Mouse (Mus musculus) forebrain, embryonic 12.5 days (tissue): ENCODE measurements at regions not wholly inside any gene's neighbourhood (a gene's known extent, or its start where the extent isn't known, plus 50 kb on each side); places are given as distances from the start of the nearest gene placed in this dataset.
A peak's percentile ranks its signal among the peaks of the same experiment; 100 is the strongest.
"Not testable (repeated sequence)": the region's sequence is repeated elsewhere in the genome, so short reads cannot be mapped to it uniquely, and the experiment has no call there.

Experiments used
- ATAC-seq: fragments of 200-750 bp; cut with Nextera tagmentation; 2 replicates; pipeline ENCODE4 v1.8.0; 2017; ENCODE audit warnings: moderate TSS enrichment; ENCODE audit not compliant: low FRiP score
- H3K27ac ChIP-seq: fragments of 300-500 bp; sonication (generic); 2 replicates; pipeline ENCODE4 v1.5.1; 2016; ENCODE audit warnings: mild to moderate bottlenecking
- H3K27me3 ChIP-seq: fragments of 300-500 bp; sonication (generic); 2 replicates; pipeline ENCODE4 v1.6.1; 2016; ENCODE audit warnings: mild to moderate bottlenecking
- H3K36me3 ChIP-seq: fragments of 300-500 bp; sonication (generic); replicated peaks from 2 replicates; pipeline ENCODE4 v1.6.1; 2016; ENCODE audit warnings: mild to moderate bottlenecking
- H3K4me1 ChIP-seq: fragments of 300-500 bp; sonication (generic); 2 replicates; pipeline ENCODE4 v1.6.1; 2016
- H3K4me2 ChIP-seq: fragments of 300-500 bp; sonication (generic); 2 replicates; pipeline ENCODE4 v1.6.1; 2016; ENCODE audit warnings: mild to moderate bottlenecking, moderate library complexity
- H3K4me3 ChIP-seq: fragments of 300-500 bp; sonication (generic); replicated peaks from 2 replicates; pipeline ENCODE4 v1.5.1; 2016; ENCODE audit warnings: mild to moderate bottlenecking
- H3K9ac ChIP-seq: fragments of 300-500 bp; sonication (generic); 2 replicates; pipeline ENCODE4 v1.6.1; 2016; ENCODE audit warnings: mild to moderate bottlenecking
- H3K9me3 ChIP-seq: fragments of 300-500 bp; sonication (generic); 2 replicates; pipeline ENCODE4 v1.6.1; 2016
- WGBS: fragments of 180-500 bp; shearing (Covaris S2); methylation state at CpG from one replicate; pipeline ENCODE4 v1.1.7; 2016; 5-methylcytosine and 5-hydroxymethylcytosine counted together

GRCm38 (mm10) chr17:60268846-60269245, 1255.7 kb upstream of the Nudt12 start:
- no peaks in the 10 kb centered on the region; the same call in 1 of the 2 replicates for H3K4me1 ChIP-seq
- H3K9ac ChIP-seq, result no peak overlapping the region
- no peak overlapping the region for H3K4me3 ChIP-seq
- no peak overlapping the region for H3K4me2 ChIP-seq
- no peaks in the 10 kb centered on the region for H3K9me3 ChIP-seq
- no peaks in the 10 kb centered on the region for H3K36me3 ChIP-seq
- no peak for ATAC-seq
- no peak overlapping the region for H3K27ac ChIP-seq
- 63% methylated on average over 1 of the region's 1 CpGs for WGBS
- no peaks in the 10 kb centered on the region for H3K27me3 ChIP-seq

- Histone ChIP-seq H3K27ac (no peak overlapping the region), H3K9me3 (no peaks in the 10 kb centered on the region), H3K4me3 (no peak overlapping the region), H3K27me3 (no peaks in the 10 kb centered on the region), H3K4me2 (no peak overlapping the region), H3K36me3 (no peaks in the 10 kb centered on the region), H3K9ac (no peak overlapping the region), H3K4me1 (no peaks in the 10 kb centered on the region; the same call in 1 of the 2 replicates)
- peak; percentile 82 for ATAC-seq
- 31% methylated on average over 12 of the region's 12 CpGs for WGBS
These were observed 1254.4 kb upstream of the Nudt12 start for GRCm38 (mm10) chr17:60267247-60268216.

GRCm38 (mm10) chr17:60255338-60255737, 1242.2 kb upstream of the Nudt12 start:
- not testable (repeated sequence) for H3K27me3 ChIP-seq, H3K9ac ChIP-seq, H3K27ac ChIP-seq, H3K4me3 ChIP-seq, H3K4me2 ChIP-seq, H3K36me3 ChIP-seq, H3K9me3 ChIP-seq, ATAC-seq, H3K4me1 ChIP-seq

- no peak overlapping the region for H3K4me3 ChIP-seq
- no peak for ATAC-seq
- no peaks in the 10 kb centered on the region for H3K36me3 ChIP-seq
- 91% methylated on average over 1 of the region's 1 CpGs for WGBS
- H3K27ac ChIP-seq, result no peak overlapping the region
- no peaks in the 10 kb centered on the region for H3K9me3 ChIP-seq
- H3K4me2 ChIP-seq, result no peak overlapping the region
- no peaks in the 10 kb centered on the region for H3K4me1 ChIP-seq
- H3K27me3 ChIP-seq, result no peaks in the 10 kb centered on the region
- H3K9ac ChIP-seq, result no peak overlapping the region
These were observed 1236.8 kb upstream of the Nudt12 start for GRCm38 (mm10) chr17:60249923-60250322.

- Histone ChIP-seq H3K9ac (no peak overlapping the region), H3K9me3 (no peaks in the 10 kb centered on the region), H3K4me2 (no peak overlapping the region), H3K4me1 (no peaks in the 10 kb centered on the region), H3K27me3 (no peaks in the 10 kb centered on the region), H3K36me3 (no peaks in the 10 kb centered on the region), H3K27ac (no peak overlapping the region), H3K4me3 (no peak overlapping the region)
- 61% methylated on average over 2 of the region's 2 CpGs for WGBS
- ATAC-seq, result peak; percentile 49; the same call in 1 of the 2 replicates
These were observed 1221.3 kb upstream of the Nudt12 start for GRCm38 (mm10) chr17:60234519-60234918.

GRCm38 (mm10) chr17:60197004-60197403, 1183.8 kb upstream of the Nudt12 start:
- H3K27me3 ChIP-seq, result no peaks in the 10 kb centered on the region
- no peak overlapping the region for H3K27ac ChIP-seq
- WGBS, result 91% methylated on average over 2 of the region's 2 CpGs
- H3K36me3 ChIP-seq, result no peaks in the 10 kb centered on the region
- no peak overlapping the region for H3K4me2 ChIP-seq
- no peak for ATAC-seq
- H3K9ac ChIP-seq, result no peak overlapping the region
- H3K4me3 ChIP-seq, result no peak overlapping the region
- H3K9me3 ChIP-seq, result no peaks in the 10 kb centered on the region
- no peaks in the 10 kb centered on the region for H3K4me1 ChIP-seq

- 89% methylated on average over 2 of the region's 2 CpGs for WGBS
- no peak overlapping the region for H3K27ac ChIP-seq
These were observed 1168.1 kb upstream of the Nudt12 start for GRCm38 (mm10) chr17:60181241-60181640.

GRCm38 (mm10) chr17:60180646-60181045, 1167.5 kb upstream of the Nudt12 start:
- no peak overlapping the region for H3K9ac ChIP-seq
- H3K4me3 ChIP-seq, result no peak overlapping the region
- no peaks in the 10 kb centered on the region for H3K27me3 ChIP-seq
- 89% methylated on average over 4 of the region's 4 CpGs for WGBS
- no peaks in the 10 kb centered on the region for H3K9me3 ChIP-seq
- H3K36me3 ChIP-seq, result no peaks in the 10 kb centered on the region
- H3K4me2 ChIP-seq, result no peak overlapping the region
- no peak overlapping the region for H3K27ac ChIP-seq
- no peak for ATAC-seq
- no peaks in the 10 kb centered on the region for H3K4me1 ChIP-seq

More at GRCm38 (mm10) chr17:60181241-60181640, 1168.1 kb upstream of the Nudt12 start:
- no peak for ATAC-seq
- H3K4me2 ChIP-seq, result no peak overlapping the region
- no peaks in the 10 kb centered on the region for H3K27me3 ChIP-seq
- no peaks in the 10 kb centered on the region for H3K36me3 ChIP-seq
- H3K4me1 ChIP-seq, result no peaks in the 10 kb centered on the region
- no peak overlapping the region for H3K9ac ChIP-seq
- no peaks in the 10 kb centered on the region for H3K9me3 ChIP-seq
- no peak overlapping the region for H3K4me3 ChIP-seq

- H3K9ac ChIP-seq, result no peak overlapping the region
- no peak for ATAC-seq
- H3K4me1 ChIP-seq, result no peaks in the 10 kb centered on the region
- H3K4me3 ChIP-seq, result no peak overlapping the region
- no peaks in the 10 kb centered on the region for H3K36me3 ChIP-seq
- H3K27me3 ChIP-seq, result no peaks in the 10 kb centered on the region; the same call in 1 of the 2 replicates
- no peak overlapping the region for H3K4me2 ChIP-seq
- no peak overlapping the region for H3K27ac ChIP-seq
- no peaks in the 10 kb centered on the region for H3K9me3 ChIP-seq
These were observed 1152.4 kb upstream of the Nudt12 start for GRCm38 (mm10) chr17:60165592-60165991.

- no peaks in the 10 kb centered on the region for H3K27me3 ChIP-seq
- H3K27ac ChIP-seq, result no peak overlapping the region
These were observed 1117.4 kb upstream of the Nudt12 start for GRCm38 (mm10) chr17:60130589-60130988.

GRCm38 (mm10) chr17:60098763-60099162, 1085.6 kb upstream of the Nudt12 start:
- Histone ChIP-seq H3K4me2 (no peak overlapping the region), H3K9ac (no peak overlapping the region), H3K9me3 (no peaks in the 10 kb centered on the region), H3K36me3 (no peaks in the 10 kb centered on the region), H3K4me1 (no peaks in the 10 kb centered on the region), H3K27me3 (no peaks in the 10 kb centered on the region), H3K27ac (no peak overlapping the region), H3K4me3 (no peak overlapping the region)
- no peak for ATAC-seq

More at GRCm38 (mm10) chr17:60130589-60130988, 1117.4 kb upstream of the Nudt12 start:
- Histone ChIP-seq H3K9me3 (no peaks in the 10 kb centered on the region), H3K4me1 (no peaks in the 10 kb centered on the region), H3K4me2 (no peak overlapping the region), H3K36me3 (no peaks in the 10 kb centered on the region), H3K9ac (no peak overlapping the region), H3K4me3 (no peak overlapping the region)
- ATAC-seq, result no peak
- WGBS, result 85% methylated on average over 4 of the region's 4 CpGs
